Mouse (Mus musculus) heart, adult 10 weeks (tissue): ENCODE data around the gene Nfkb1. TPM values are rescaled to one million over a fixed set of nuclear protein-coding genes. Genes with fewer than 3 reads are reported as not detected.

Experiments used
- polyA plus RNA-seq: library from polyadenylated mRNA; stranded (reverse); fragments of 350-450 nt; fragmentation: Illumina TruSeq; extraction: RNeasy Lipid Tissue Mini Kit (QIAGEN cat#74804); gene quantifications from one replicate; pipeline ENCODE4 v1.2.3, GENCODE M21; 2014; ENCODE audit warnings: low read depth, low replicate concordance

Gene Nfkb1
- polyA plus RNA-seq = 38.1 TPM

DNA sequence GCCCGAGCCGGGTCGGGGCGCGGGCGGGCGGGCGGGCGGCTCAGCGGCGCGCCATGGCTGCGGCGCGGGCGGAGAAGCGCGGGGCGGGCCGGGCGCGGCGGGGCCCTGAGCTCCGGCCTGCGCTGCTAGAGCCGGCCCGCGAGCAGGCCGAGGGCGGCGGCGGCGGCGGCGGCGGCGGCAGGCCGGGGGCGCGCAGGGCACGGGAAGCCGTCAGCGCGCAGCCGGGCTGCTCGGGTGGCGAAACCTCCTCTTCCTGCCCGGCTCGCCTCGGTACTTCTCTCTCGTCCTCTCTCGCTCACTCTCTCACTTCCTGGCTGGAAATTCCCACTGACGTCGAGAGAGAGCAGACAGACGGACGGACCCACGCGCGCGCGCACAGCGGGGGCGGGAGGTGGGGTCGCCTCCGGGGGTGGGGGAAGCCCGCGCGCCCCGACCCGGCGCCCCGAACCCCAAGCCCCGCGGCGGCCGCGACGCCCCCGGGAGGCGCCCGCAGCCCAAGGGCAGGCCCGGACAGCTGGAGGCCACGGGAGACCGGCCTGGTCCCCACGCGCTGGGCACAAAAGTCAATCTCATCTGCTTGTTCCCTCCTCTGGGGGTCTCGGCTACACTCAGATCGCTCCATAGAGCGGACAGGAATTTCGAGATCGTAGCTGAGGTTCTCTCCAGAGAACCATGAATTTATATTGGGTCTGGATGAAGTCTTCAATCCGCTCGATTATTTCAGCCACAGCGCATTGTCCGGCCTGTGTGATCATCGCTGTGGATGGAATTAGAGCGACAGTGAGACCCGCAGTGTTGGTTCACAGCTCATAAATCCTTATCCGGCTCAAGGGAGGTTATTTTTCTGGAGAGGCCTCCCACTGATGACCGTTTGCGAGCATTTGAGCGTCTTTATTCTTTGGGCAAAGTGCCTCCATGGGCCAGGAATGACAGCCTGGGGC lies at the start of gene Nfkb1:
TSS of gene Nfkb1 (minus strand) at position 357 of the 941 bp plus-strand sequence.

Other genes with a start within 250 kb of the Nfkb1 start
- gene Manba, start 205.9 kb downstream of the Nfkb1 start, polyA plus RNA-seq = 17.7 TPM
- gene Slc39a8, start 133.7 kb upstream of the Nfkb1 start, polyA plus RNA-seq = 7.8 TPM